Mouse (Mus musculus): Measurements from ENCODE around the gene Kyat1. TPM values are rescaled to one million over a fixed set of nuclear protein-coding genes. Genes with fewer than 3 reads are reported as not detected.

Gene Kyat1
- polyA plus RNA-seq (2015; fragmentation: Nextera tagmentation; extraction: Ambion mirVana), result 14.3 and 15.7 TPM in 2 replicates

GRCm38 (mm10) chr2:30205629-30206357, at the start of gene Kyat1:
Gene Kyat1, minus strand, starts transcription at chr2:30205847.
- ATAC-seq (replicated peaks), result peak; percentile 98
- Histone ChIP-seq H3K4me1 (peaks cover 14% of the 10 kb centered on the region), H3K4me2 (replicated peaks) (peak within 1 kb of the TSS; percentile 80), H3K4me3 (peak within 1 kb of the TSS; percentile 57), H3K9ac (replicated peaks) (peak within 1 kb of the TSS; percentile 57), H3K9me3 (no peaks in the 10 kb centered on the region), H3K27me3 (no peaks in the 10 kb centered on the region), H3K27ac (replicated peaks) (peak within 1 kb of the TSS; percentile 75), H3K36me3 (no peaks in the 10 kb centered on the region)
- under 1% methylated on average over 44 of the region's 44 CpGs for WGBS

- H3K4me1 ChIP-seq, result no peaks in the 10 kb centered on the region
- H3K36me3 ChIP-seq, result peaks cover 47% of the 10 kb centered on the region
- no peak overlapping the region for H3K4me2 ChIP-seq (replicated peaks)
- 86% methylated on average over 5 of the region's 5 CpGs for WGBS
- no peaks in the 10 kb centered on the region for H3K9me3 ChIP-seq
- no peak overlapping the region for H3K9ac ChIP-seq (replicated peaks)
- ATAC-seq (replicated peaks), result no peak
- H3K27me3 ChIP-seq, result no peaks in the 10 kb centered on the region
- no peak overlapping the region for H3K27ac ChIP-seq (replicated peaks)
- H3K4me3 ChIP-seq, result no peak overlapping the region
These were observed 48.2 kb upstream of the Kyat1 start for GRCm38 (mm10) chr2:30253809-30254208.

GRCm38 (mm10) chr2:30252521-30252920, 46.9 kb upstream of the Kyat1 start:
- WGBS, result 89% methylated on average over 3 of the region's 3 CpGs
- Histone ChIP-seq H3K27ac (replicated peaks) (no peak overlapping the region), H3K27me3 (no peaks in the 10 kb centered on the region), H3K9me3 (no peaks in the 10 kb centered on the region), H3K9ac (replicated peaks) (no peak overlapping the region), H3K36me3 (peaks cover 47% of the 10 kb centered on the region), H3K4me1 (no peaks in the 10 kb centered on the region), H3K4me3 (no peak overlapping the region), H3K4me2 (replicated peaks) (no peak overlapping the region)
- ATAC-seq (replicated peaks), result no peak

GRCm38 (mm10) chr2:30251417-30252104, 45.9 kb upstream of the Kyat1 start:
- Histone ChIP-seq H3K27me3 (no peaks in the 10 kb centered on the region), H3K9me3 (no peaks in the 10 kb centered on the region), H3K36me3 (peaks cover 37% of the 10 kb centered on the region), H3K4me3 (no peak overlapping the region), H3K9ac (replicated peaks) (no peak overlapping the region), H3K4me1 (no peaks in the 10 kb centered on the region), H3K4me2 (replicated peaks) (no peak overlapping the region), H3K27ac (replicated peaks) (no peak overlapping the region)
- WGBS, result 88% methylated on average over 5 of the region's 5 CpGs
- no peak for ATAC-seq (replicated peaks)

- no peaks in the 10 kb centered on the region for H3K27me3 ChIP-seq
- no peak overlapping the region for H3K4me3 ChIP-seq
- 87% methylated on average over 10 of the region's 10 CpGs for WGBS
- H3K36me3 ChIP-seq, result peaks cover 32% of the 10 kb centered on the region
- ATAC-seq (replicated peaks), result no peak
- H3K9ac ChIP-seq (replicated peaks), result no peak overlapping the region
- H3K4me2 ChIP-seq (replicated peaks), result no peak overlapping the region
- no peaks in the 10 kb centered on the region for H3K9me3 ChIP-seq
- H3K27ac ChIP-seq (replicated peaks), result no peak overlapping the region
- no peaks in the 10 kb centered on the region for H3K4me1 ChIP-seq
These were observed 44.8 kb upstream of the Kyat1 start for GRCm38 (mm10) chr2:30250166-30251128.

GRCm38 (mm10) chr2:30249182-30249581, 43.5 kb upstream of the Kyat1 start:
- Histone ChIP-seq H3K4me3 (no peak overlapping the region), H3K9me3 (no peaks in the 10 kb centered on the region), H3K4me1 (no peaks in the 10 kb centered on the region), H3K27me3 (no peaks in the 10 kb centered on the region), H3K27ac (replicated peaks) (no peak overlapping the region), H3K36me3 (peaks cover 32% of the 10 kb centered on the region), H3K4me2 (replicated peaks) (no peak overlapping the region), H3K9ac (replicated peaks) (no peak overlapping the region)
- ATAC-seq (replicated peaks), result no peak
- WGBS, result 95% methylated on average over 3 of the region's 3 CpGs

GRCm38 (mm10) chr2:30247681-30248080, 42.0 kb upstream of the Kyat1 start:
- H3K27ac ChIP-seq (replicated peaks), result no peak overlapping the region
- no peaks in the 10 kb centered on the region for H3K9me3 ChIP-seq
- WGBS, result 76% methylated on average over 4 of the region's 4 CpGs
- H3K4me2 ChIP-seq (replicated peaks), result no peak overlapping the region
- no peaks in the 10 kb centered on the region for H3K27me3 ChIP-seq
- H3K36me3 ChIP-seq, result peaks cover 41% of the 10 kb centered on the region
- 0 out of 2 replicates have a peak, but pooled peaks cover 1% of the 10 kb centered on the region for H3K4me1 ChIP-seq
- H3K9ac ChIP-seq (replicated peaks), result no peak overlapping the region
- no peak overlapping the region for H3K4me3 ChIP-seq
- no peak for ATAC-seq (replicated peaks)

- H3K36me3 ChIP-seq, result peaks cover 45% of the 10 kb centered on the region
- H3K27ac ChIP-seq (replicated peaks), result no peak overlapping the region
- H3K4me3 ChIP-seq, result no peak overlapping the region
- H3K27me3 ChIP-seq, result no peaks in the 10 kb centered on the region
- no peak overlapping the region for H3K4me2 ChIP-seq (replicated peaks)
- H3K4me1 ChIP-seq, result 0 out of 2 replicates have a peak, but pooled peaks cover 5% of the 10 kb centered on the region
- ATAC-seq (replicated peaks), result no peak
- WGBS, result 91% methylated on average over 5 of the region's 5 CpGs
- H3K9me3 ChIP-seq, result no peaks in the 10 kb centered on the region
- H3K9ac ChIP-seq (replicated peaks), result no peak overlapping the region
These were observed 41.4 kb upstream of the Kyat1 start for GRCm38 (mm10) chr2:30247036-30247435.

GRCm38 (mm10) chr2:30244595-30245178, 39.0 kb upstream of the Kyat1 start:
- WGBS, result 79% methylated on average over 7 of the region's 7 CpGs
- H3K9me3 ChIP-seq, result no peaks in the 10 kb centered on the region
- no peak overlapping the region for H3K27ac ChIP-seq (replicated peaks)
- H3K4me3 ChIP-seq, result no peak overlapping the region
- H3K4me1 ChIP-seq, result peaks cover 10% of the 10 kb centered on the region
- no peak for ATAC-seq (replicated peaks)
- no peaks in the 10 kb centered on the region for H3K27me3 ChIP-seq
- peaks cover 63% of the 10 kb centered on the region for H3K36me3 ChIP-seq
- H3K4me2 ChIP-seq (replicated peaks), result no peak overlapping the region
- H3K9ac ChIP-seq (replicated peaks), result no peak overlapping the region

- no peak for ATAC-seq (replicated peaks)
- Histone ChIP-seq H3K9me3 (no peaks in the 10 kb centered on the region), H3K4me3 (no peak overlapping the region), H3K27ac (replicated peaks) (no peak overlapping the region), H3K36me3 (peaks cover 53% of the 10 kb centered on the region), H3K27me3 (no peaks in the 10 kb centered on the region), H3K9ac (replicated peaks) (no peak overlapping the region), H3K4me1 (peaks cover 23% of the 10 kb centered on the region), H3K4me2 (replicated peaks) (no peak overlapping the region)
- over 99% methylated on average over 4 of the region's 4 CpGs for WGBS
These were observed 37.7 kb upstream of the Kyat1 start for GRCm38 (mm10) chr2:30243391-30243790.

GRCm38 (mm10) chr2:30242509-30242908, 36.9 kb upstream of the Kyat1 start:
- no peak for ATAC-seq (replicated peaks)
- Histone ChIP-seq H3K27ac (replicated peaks) (no peak overlapping the region), H3K4me2 (replicated peaks) (no peak overlapping the region), H3K4me1 (peaks cover 26% of the 10 kb centered on the region), H3K4me3 (no peak overlapping the region), H3K27me3 (no peaks in the 10 kb centered on the region), H3K9ac (replicated peaks) (no peak overlapping the region), H3K9me3 (no peaks in the 10 kb centered on the region), H3K36me3 (peaks cover 46% of the 10 kb centered on the region)
- WGBS, result 59% methylated on average over 4 of the region's 4 CpGs

All from forebrain, embryonic 15.5 days (tissue).